Mouse (Mus musculus): ENCODE measurements around the gene Dbx1.
A peak's percentile ranks its signal among the peaks of the same experiment; 100 is the strongest.

Dbx1 gene

DNA sequence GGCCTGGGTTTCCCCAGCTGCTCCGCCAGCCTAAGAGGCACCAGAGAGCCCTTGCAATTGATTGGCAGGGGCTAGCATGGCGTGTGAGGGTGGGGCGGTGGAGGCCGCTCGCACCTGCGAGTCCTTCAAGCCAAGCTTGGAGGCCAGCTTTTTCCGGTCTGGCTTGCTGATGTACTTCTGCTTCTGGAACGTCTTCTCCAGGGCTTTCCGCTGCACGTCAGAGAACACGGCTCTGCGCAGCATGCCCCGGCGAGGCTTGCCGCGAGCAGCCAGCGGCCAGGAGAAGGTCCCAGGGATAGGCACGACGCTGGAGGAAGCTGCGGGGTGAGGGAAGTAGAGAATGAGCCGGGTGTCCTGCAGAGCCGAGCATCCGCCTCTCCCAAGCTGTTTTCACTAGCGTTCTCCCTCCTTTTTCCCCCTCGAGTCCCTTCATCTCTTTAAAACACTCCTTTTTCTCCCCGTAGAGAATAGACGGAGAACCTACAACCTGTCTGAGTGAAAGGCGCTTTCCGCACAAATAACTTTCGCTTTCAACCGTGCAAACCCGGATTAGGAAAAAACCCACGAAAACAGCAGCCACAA is 3.2 kb downstream of the Dbx1 start:
- DNase-seq (ENCODE audit: low spot score in 2 of 2) = no peak

DNA sequence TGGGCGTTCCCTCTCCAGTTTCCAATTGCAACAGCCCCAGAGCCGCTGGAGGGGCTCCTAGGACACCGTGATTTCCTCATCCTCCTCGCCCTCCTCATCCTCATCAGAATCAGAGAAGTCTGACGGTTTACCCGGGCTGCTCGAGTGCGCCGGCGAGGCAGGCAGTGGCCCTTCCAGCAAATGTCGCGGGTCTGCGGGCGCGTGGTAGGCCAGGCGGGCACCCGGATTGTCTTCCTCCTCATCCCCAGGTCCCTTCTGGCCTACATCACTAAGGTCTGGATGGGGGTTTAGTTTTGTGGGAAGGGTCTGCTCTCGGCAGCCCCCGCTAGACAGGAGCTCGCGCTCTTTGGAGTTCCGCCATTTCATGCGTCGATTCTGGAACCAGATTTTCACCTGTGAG is 4.3 kb downstream of the Dbx1 start:
- DNase-seq (ENCODE audit: low spot score in 2 of 2) = no peak

DNA sequence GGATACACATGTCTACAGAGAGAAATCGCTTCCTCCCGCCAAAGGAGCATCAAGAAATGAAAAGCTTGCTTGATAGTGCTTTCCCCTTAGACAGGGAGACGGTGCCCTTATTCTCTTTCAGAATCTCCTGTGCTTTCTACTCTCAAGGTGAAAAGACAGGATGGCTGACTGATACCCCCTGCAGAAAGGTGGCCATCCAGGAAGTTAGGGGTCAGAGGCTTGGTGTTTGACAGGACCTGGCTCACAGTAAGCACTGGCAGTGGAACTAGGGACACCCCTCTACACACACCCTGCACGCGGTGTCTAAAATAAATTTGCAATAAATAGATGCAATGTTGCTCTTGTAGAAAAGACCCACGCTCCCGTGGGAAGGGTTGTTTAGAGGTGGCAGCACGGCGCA is 4.8 kb downstream of the Dbx1 start:
- no peak for DNase-seq (ENCODE audit: low spot score in 2 of 2)

DNA sequence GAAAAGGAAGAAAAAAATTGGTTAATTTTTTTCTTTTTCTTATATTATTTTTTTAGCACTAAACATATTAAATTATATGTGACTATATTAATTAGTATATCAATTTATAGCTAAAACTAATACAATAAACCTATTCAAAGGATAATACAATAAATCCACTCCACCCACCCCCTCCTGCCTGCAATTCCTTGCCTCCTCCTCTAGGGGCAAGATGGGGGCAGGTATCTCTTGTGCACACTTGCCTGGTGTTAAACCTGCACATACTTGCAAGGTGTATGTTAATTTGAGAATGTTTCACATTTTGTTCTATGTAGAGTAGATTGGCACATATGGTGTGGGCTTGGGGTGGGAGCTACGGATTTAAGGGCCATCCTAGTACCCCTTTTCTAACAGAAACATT is 16.5 kb downstream of the Dbx1 start:
- DNase-seq (ENCODE audit: low spot score in 2 of 2) = no peak

DNA sequence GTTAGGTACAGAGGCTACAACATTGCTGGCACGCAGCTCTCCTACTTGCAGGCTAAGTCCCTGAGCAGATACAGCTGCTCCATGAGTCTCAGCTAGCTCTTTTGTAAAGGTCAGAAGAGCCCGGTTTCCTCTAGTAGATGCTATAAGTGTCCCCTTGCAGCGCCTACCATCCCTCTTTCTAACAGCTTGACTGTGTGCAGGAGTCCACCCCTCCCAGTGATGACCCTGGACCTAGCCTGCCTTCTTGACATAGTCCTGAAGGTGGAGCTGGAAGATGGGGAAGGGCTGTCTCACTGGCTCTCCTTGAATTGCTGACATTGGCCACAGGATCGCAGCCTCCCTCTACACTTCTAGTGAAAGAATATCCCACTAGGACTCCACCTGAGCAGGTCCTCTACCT is 19.6 kb downstream of the Dbx1 start:
- no peak for DNase-seq (ENCODE audit: low spot score in 2 of 2)

DNA sequence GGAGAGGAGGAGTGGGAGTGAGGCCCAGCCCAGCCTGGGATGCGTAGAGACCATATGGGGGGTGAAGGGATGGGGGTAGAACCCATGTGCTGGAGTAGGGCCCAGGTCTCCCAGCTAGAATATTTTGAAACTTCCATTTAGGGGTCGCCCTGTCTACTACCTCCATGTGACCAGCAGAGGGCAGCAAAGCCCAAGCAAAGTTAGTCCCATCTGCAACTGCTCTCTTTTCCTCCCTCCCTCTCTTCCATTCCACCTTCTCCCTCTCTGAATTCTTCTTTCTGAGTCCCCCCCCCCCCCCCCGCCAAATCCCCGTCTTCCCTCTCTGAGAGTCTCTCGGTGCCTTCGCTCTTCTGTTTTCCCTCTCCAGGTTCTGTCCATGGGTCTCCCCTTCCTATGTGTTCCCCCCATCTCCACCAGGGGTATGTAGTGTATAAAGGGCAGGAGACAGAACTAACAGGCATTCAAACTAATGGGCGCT is 20.4 kb downstream of the Dbx1 start:
- peak; percentile 66 to 75 for DNase-seq (ENCODE audit: low spot score in 2 of 2)

DNA sequence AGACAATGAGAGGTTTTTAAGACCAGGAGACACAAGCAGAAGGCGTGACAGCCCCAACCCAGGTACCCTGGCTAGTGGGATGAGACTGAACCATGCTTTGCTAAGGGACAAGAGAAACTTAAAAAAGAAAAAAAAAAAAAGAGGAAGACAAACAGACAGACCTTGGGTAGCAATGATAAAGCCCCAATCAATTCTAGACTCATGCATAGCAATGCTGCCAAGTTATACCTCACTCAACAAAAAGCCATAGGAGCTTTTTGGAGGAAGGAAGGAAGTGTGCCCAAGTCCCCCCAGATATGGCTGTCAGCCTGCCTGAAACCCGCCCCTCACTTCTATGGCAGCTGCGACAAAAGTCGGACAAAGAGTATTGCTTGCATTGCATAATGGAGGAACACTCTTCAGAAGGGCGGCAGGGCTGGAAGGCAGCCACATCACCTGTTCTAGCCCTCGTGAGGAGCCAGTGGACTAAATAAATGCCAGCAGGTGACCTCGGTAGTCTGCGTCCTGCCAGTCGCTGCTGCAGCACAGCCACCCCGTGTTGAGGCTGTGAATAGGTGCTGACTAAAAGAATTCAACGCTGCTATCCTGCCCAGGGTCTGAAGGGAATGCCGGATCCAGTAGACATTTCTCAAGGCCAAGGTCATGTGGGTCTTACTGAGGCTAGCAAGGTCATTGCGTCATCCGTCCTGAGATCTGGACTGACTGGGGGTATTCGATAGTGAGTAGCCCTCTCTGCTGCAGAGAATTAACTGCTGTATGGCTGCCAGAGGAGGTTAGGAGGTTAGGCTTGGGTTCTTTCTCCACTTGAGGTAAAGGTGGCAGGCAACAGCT is 31.5 kb downstream of the Dbx1 start:
- DNase-seq (ENCODE audit: low spot score in 2 of 2) = peak in 1 of 2 experiments; percentile 7

DNA sequence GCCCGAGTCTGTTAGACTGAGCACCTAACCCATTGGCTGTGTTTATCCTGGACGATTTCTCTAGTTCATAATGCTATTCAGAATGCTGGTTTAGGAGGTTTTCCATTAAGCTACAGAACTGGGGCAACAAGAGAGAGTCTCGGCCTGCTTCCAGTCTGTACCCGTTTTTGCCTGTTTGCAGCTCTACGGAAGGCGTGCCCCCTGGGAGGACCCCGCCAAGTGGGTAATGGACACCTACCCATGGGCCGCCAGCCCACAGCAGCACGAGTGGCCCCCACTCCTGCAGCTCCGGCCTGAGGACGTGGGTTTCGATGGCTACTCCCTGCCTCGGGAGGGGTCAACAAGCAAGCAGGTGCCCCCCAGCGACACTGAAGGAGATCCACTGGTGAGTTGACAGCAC is 32.4 kb downstream of the Dbx1 start:
- no peak for DNase-seq (ENCODE audit: low spot score in 2 of 2)

DNA sequence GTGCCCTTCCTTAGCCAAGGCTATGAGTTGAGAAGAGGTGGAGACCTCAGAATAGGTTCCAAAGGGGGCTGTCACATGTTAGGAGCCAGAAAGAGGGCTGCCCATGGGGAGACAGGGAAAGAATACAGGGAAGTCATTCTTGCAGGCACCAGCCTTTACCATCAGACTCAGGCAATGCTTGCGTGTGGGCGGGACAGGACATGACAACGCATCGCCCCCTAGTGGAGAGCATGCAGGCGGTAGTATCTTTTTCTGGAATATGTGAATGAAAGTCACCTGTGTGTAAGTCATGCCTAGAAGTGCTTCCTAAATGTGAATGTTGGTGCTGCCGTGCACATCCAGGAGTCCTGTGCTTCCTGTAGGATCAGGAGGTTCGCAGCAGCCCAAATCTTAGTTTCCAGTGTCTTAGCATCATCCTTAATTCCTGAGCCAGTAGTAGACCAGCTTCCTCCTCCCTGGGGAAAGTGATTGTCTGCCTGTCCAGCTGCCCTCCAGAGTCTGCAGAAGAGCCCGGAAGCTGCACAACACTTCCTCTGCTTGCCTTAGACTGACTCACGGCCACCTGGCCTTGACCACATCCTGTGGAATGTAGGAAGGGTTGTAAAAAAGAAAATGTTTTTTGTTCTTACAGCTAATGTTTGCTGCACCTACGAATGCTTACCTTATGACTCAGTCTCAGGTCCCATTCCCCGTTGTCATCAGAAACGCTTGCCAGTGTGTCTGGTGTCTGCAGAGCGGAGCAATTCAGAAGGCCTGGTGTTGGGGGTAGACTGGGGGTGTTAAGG is 35.3 kb downstream of the Dbx1 start:
- DNase-seq (ENCODE audit: low spot score in 2 of 2) = peak; percentile 90 to 92

DNA sequence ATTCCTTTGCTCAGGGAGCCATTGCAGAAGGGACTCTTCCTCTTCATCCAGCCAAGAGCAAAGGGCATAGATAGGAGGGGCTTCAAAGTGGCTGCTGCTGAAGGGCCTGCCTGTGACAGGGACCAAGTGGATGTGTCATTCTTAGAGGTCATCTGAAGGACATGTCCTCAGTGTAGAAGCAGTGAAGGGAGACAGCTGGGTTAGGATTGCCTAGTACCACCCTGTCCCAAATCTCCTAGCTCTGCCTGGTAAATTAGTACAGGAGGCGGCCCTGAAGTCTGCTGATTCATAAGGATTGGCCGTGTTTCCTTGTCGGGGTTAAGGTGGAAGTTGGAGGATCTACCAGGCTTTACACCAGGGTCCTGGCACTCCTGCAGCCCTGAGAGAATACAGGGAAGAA is 36.7 kb downstream of the Dbx1 start:
- DNase-seq (ENCODE audit: low spot score in 2 of 2) = no peak

DNA sequence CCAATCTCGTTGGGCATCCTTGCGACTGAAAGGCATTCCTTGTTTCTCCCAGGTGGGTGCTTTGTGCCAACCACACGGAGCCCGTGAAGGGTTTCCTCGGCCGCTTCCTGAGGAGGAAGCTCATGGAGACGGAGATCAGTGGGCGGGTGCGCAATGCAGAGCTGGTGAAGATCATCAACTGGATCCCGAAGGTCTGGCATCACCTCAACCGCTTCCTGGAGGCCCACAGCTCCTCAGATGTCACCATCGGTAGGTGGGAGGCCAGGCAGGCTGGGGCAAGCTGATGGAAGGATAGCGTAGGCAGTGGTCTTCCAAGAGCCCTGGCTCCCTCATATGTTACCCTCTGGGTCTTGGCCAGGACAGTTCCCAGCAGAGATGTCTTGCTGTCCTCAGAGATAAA is 38.4 kb downstream of the Dbx1 start:
- DNase-seq (ENCODE audit: low spot score in 2 of 2) = no peak

DNA sequence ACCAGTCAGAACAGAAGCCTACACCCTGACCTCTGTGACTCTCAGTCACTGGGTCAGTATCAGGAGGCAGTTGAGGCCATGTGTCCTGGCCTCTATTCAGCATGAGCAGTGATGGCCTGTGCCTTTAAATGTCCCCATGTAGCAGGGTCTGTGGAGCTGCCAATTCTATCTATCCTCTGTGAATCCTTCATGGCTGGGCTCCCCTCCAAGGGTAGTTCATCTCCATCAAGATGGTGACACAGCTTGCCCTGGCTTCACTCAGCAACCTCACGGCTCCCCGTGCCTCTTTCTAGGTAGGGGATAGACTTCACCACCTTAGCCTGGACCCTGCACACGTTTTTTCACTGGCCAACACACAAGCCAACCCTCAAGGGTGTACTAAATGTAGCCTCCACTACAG is 38.9 kb downstream of the Dbx1 start:
- no peak for DNase-seq (ENCODE audit: low spot score in 2 of 2)

DNA sequence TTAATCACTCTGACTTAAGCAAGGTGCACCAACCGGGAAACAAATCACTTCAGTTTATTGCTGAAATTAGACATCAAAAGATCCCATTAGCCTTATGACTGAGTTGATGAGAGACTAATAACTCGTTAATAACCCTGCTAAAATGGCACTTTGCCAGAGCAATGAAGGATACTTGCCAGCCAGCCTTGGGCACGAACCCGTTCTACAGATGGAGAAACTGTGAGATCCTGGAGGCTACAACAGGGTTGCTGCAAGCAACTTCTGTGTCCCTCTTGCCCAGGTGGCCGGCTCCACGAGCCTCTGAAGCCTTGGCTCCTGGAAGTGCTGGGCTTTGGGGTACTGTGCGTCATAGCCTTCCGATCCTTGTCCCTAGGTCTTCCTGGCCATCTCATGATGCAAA is 47.0 kb downstream of the Dbx1 start:
- DNase-seq (ENCODE audit: low spot score in 2 of 2) = no peak

DNA sequence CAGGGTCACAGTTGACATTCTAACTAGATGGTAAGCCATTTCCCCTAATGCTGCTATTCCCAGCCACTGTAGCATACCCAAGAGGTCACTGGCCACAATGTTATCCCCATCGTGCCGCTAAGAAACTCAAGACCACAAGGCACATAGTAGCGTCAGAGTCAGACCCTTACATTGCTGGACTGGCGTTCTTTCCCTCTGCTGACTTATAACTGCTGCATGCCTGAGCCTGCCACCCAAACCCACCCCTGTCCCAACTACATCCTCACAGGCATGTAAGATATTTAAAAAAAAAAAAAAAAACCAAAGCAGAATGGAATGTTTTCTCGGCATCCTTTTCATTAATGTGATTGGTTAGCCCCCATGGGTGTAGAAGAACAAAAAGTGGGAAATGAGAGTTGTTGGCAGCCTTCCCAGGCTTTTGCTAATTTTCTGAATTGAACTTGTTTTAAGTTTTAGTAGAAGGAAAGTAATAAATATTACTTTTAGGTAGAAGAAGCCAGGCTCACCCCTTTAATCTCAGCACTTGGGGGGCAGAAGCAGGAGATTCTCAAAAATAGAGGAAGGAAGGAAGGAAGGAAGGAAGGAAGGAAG is 50.0 kb downstream of the Dbx1 start:
- no peak for DNase-seq (ENCODE audit: low spot score in 2 of 2)

DNA sequence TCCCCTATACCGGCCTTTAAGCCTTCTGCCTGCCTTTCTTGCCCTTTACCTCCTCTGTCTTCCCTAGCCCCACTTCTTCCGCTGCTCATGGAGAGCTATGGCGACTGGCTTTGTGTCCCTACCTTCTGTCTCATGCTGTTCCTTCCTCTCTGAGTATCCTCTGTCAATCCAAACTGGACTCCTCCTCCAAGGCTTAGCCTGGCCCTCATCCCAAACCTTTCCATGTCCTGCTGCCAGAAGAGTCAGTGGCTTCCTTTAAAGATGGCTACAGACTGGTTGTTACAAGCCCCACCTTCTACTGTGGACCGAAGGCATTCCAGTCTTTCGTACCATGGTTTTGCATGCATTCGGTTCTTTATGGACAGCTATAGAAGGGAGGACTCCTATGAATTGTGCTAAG is 53.5 kb downstream of the Dbx1 start:
- no peak for DNase-seq (ENCODE audit: low spot score in 2 of 2)

DNA sequence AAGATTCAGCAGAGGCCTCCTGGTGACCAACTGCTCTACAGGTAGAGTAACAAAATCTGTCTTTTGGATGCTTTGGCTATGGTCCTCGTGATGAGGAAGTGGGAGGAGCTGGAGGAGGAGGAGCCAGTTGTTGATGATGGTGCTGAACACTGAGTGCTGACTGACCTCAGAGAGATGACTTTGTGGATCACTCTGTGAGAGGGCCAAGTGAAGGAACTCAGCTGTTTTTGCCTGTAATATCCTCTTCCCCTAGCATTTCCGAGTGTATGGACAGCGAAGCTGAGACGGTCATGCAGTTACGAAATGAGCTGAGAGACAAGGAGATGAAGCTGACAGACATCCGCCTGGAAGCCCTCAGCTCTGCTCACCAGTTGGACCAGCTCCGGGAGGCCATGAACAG is 54.1 kb downstream of the Dbx1 start:
- no peak for DNase-seq (ENCODE audit: low spot score in 2 of 2)

DNA sequence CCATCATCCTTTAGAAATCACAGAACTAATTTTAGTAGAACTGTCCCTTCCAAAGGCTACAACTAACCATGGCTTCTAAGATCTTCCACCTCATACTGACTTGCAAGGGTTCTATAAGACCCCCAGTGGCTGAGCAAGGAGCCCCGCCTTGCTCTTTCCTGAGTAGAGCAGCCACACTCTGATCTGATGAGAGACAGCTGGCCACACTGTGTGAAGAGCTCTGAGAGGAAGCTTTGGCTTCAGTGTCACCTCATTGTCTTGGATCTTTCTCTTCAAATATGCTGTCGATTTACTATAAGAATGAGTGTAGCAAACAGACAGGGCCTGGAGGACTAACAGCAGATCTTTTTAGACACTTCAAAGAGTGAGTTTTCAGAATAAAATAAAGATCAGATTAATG is 54.7 kb downstream of the Dbx1 start:
- no peak for DNase-seq (ENCODE audit: low spot score in 2 of 2)

Data from right cerebral cortex, adult 2 months (tissue).